In the genomic region with DNA sequence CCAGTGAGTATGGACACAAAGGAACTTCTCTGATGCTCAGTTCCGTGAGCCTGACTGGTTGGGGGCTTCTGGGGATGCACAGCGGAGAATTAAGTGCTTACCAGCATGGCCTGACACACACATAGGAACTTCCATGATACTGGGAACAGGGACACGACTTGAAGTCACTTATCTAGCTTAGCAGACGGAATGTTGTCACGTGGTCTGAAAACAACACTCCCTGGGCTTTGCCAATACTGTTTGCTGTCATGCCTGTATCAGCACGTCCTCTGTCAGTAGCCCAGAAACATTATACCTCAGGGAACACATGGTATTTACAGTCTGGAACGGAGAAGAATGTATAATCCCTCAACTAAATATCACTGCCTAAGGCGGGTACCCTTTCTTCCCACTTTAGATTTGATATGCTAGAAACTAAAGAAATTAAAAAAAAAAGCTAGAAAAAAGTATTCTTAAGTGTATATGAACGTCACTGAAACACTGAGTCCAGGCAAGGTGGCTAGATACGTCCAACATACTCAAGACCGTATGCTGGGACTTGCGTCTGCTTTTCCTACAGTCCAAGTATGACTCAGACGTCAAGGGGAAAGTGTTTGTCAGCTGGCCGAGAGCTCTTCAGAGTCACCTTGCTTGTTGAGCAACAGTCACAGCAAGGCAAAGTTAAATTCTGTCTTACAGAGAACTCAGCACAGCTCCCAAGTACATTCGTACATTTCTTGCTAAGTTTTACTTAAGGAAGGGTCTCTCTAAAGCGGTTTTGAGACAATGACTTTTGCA, we compare ENCODE assay signal across 13 mouse cellular contexts. TPM values are rescaled to one million over a fixed set of nuclear protein-coding genes. Genes with fewer than 3 reads are reported as not detected.
DNase-seq lines count a peak whose midpoint lies in the region; ATAC-seq and TF ChIP-seq lines count a peak whose summit lies in the region.
"Had no signal": no experiment of that assay in that cellular context is flagged by ENCODE, and none has a peak within 500 bp of the region (broad histone marks: within the 10 kb centered on the region; RNA-seq: fewer than 3 reads in every experiment).

No protein-coding gene starts in this region.

- peak overlapping the region; percentile 79 for H3K27ac ChIP-seq in heart, embryonic 16.5 days (ENCODE audit: low read length)
- H3K27ac ChIP-seq in lung, postnatal 0 days (ENCODE audit: low read length) = peak overlapping the region; percentile 78
- H3K27ac ChIP-seq in hindbrain, embryonic 14.5 days = no peak overlapping the region
- H3K27ac ChIP-seq: layer of hippocampus, adult 2 months had no signal

- H3K4me2 ChIP-seq in heart, embryonic 16.5 days (ENCODE audit: low read depth, low read length) = peak overlapping the region; percentile 32
- H3K4me2 ChIP-seq in lung, postnatal 0 days (replicated peaks; ENCODE audit: low read depth, low read length) = no peak overlapping the region
- no peak overlapping the region for H3K4me2 ChIP-seq in hindbrain, embryonic 14.5 days (replicated peaks)

- DNase-seq in adrenal gland, adult 8-10 months = peak; percentile 50
- DNase-seq in adrenal gland, postnatal 25 days = no peak
- peak; percentile 42 for DNase-seq in c-Kit-positive CD71-positive TER-119-positive erythroid progenitor cells, embryonic 14.5 days (ENCODE audit: low spot score)
- peak; percentile 95 for DNase-seq in lung, postnatal 0 days (ENCODE audit: low spot score)
- no peak for DNase-seq in left cerebral cortex, postnatal 36 days (ENCODE audit: low spot score in 2 of 2)
- DNase-seq in right cerebral cortex, postnatal 36 days (ENCODE audit: low spot score in 2 of 2) = no peak
- no peak for DNase-seq in hindbrain, embryonic 14.5 days (ENCODE audit: low spot score)
- DNase-seq: embryo, embryonic 11 days; midbrain, embryonic 14.5 days; retina, postnatal 1 day; thymus, postnatal 14 days had no signal

- no peaks in the 10 kb centered on the region for H3K27me3 ChIP-seq in heart, embryonic 16.5 days (ENCODE audit: control insufficient read depth, insufficient read depth, low read length)
- no peaks in the 10 kb centered on the region for H3K27me3 ChIP-seq in lung, postnatal 0 days (replicated peaks; ENCODE audit: insufficient read depth, low read length)
- H3K27me3 ChIP-seq in hindbrain, embryonic 14.5 days (ENCODE audit: control insufficient read depth, insufficient read depth, low read length) = no peaks in the 10 kb centered on the region

- no peak overlapping the region for H3K9ac ChIP-seq in heart, embryonic 16.5 days (ENCODE audit: low read length)
- no peak overlapping the region for H3K9ac ChIP-seq in lung, postnatal 0 days (replicated peaks; ENCODE audit: low read depth)
- no peak overlapping the region for H3K9ac ChIP-seq in hindbrain, embryonic 14.5 days

- TF ChIP-seq CTCF in lung, postnatal 0 days (IDR thresholded peaks at IDR 0.05) = no peak

- peak; percentile 81 for ATAC-seq in heart, embryonic 16.5 days (replicated peaks; ENCODE audit: extremely low read depth, insufficient read depth, low FRiP score)
- ATAC-seq in lung, postnatal 0 days = peak; percentile 93
- no peak for ATAC-seq in hindbrain, embryonic 14.5 days (ENCODE audit: low FRiP score)

- H3K36me3 ChIP-seq in heart, embryonic 16.5 days (ENCODE audit: control insufficient read depth, insufficient read depth) = peaks cover 8% of the 10 kb centered on the region
- no peaks in the 10 kb centered on the region for H3K36me3 ChIP-seq in lung, postnatal 0 days (ENCODE audit: insufficient read depth, low read length)
- H3K36me3 ChIP-seq in hindbrain, embryonic 14.5 days (replicated peaks; ENCODE audit: control insufficient read depth, insufficient read depth) = peaks cover 7% of the 10 kb centered on the region; the same call in 1 of the 2 replicates

- H3K9me3 ChIP-seq in heart, embryonic 16.5 days (replicated peaks; ENCODE audit: control insufficient read depth, low read length) = peaks cover 7% of the 10 kb centered on the region; the same call in 1 of the 2 replicates
- no peaks in the 10 kb centered on the region for H3K9me3 ChIP-seq in lung, postnatal 0 days (ENCODE audit: low read length)
- H3K9me3 ChIP-seq in hindbrain, embryonic 14.5 days (ENCODE audit: control insufficient read depth, low read length) = no peaks in the 10 kb centered on the region

- intact Hi-C loops in left cerebral cortex, postnatal 36 days (cut with DNase I) = no loop called here

- peaks cover 35% of the 10 kb centered on the region for H3K4me1 ChIP-seq in heart, embryonic 16.5 days (ENCODE audit: control insufficient read depth, insufficient read depth, low read length)
- no peaks in the 10 kb centered on the region; the same call in 1 of the 2 replicates for H3K4me1 ChIP-seq in lung, postnatal 0 days (ENCODE audit: insufficient read depth, low read depth, low read length)
- peaks cover 12% of the 10 kb centered on the region; the same call in 1 of the 2 replicates for H3K4me1 ChIP-seq in hindbrain, embryonic 14.5 days (replicated peaks; ENCODE audit: control insufficient read depth, insufficient read depth, low read length)

- H3K4me3 ChIP-seq in heart, embryonic 16.5 days (ENCODE audit: low read length) = no peak overlapping the region
- H3K4me3 ChIP-seq in lung, postnatal 0 days (ENCODE audit: low read depth, low read length) = no peak overlapping the region
- H3K4me3 ChIP-seq in hindbrain, embryonic 14.5 days (replicated peaks; ENCODE audit: low read length) = no peak overlapping the region
- H3K4me3 ChIP-seq: layer of hippocampus, adult 2 months had no signal

- 37% methylated on average over 16 of the region's 16 CpGs for WGBS in heart, embryonic 16.5 days
- 51% methylated on average over 16 of the region's 16 CpGs for WGBS in lung, postnatal 0 days
- WGBS in hindbrain, embryonic 14.5 days = 89% methylated on average over 16 of the region's 16 CpGs

- peak; percentile 89 for TF ChIP-seq EP300 in lung, postnatal 0 days (IDR thresholded peaks at IDR 0.05)

RNA-seq across cellular contexts. Expression of gene F2r, which starts 7.3 kb away (rescaled TPM):
- 100 to 1,000 TPM; 116 to 170 (median 135) TPM for total RNA-seq in adrenal gland, adult 8-10 months (2022)
- total RNA-seq in adrenal gland, postnatal 25 days (2021) = 108 and 116 TPM in 2 replicates
- polyA plus RNA-seq in heart, embryonic 16.5 days (2015; fragmentation: Nextera tagmentation; extraction: Ambion mirVana) = 96.3 and 107 TPM in 2 replicates
- 118 and 134 TPM in 2 replicates for polyA plus RNA-seq in lung, postnatal 0 days (2015; fragmentation: Nextera tagmentation; extraction: Ambion mirVana)
- total RNA-seq in left cerebral cortex, postnatal 36 days (2021) = 1 to 10 TPM; 4.1 to 4.3 TPM
- polyA plus RNA-seq in hindbrain, embryonic 14.5 days (2014; fragmentation: Nextera tagmentation; extraction: Ambion mirVana) = 69.4 and 70.2 TPM in 2 replicates

Comparison
In these comparisons a context has a peak if more than half of its experiments do, and no peak if none do; other contexts are left out.
1. DNase-seq: peak in adrenal gland, adult 8-10 months (single experiment), c-Kit-positive CD71-positive TER-119-positive erythroid progenitor cells, embryonic 14.5 days (single experiment) and lung, postnatal 0 days (single experiment); none in adrenal gland, postnatal 25 days (single experiment), left cerebral cortex, postnatal 36 days (0 of 2), right cerebral cortex, postnatal 36 days (0 of 2) and hindbrain, embryonic 14.5 days (single experiment).
2. RNA of gene F2r, which starts 7.3 kb away (total RNA-seq): 116 to 170 TPM in adrenal gland, adult 8-10 months and 108 to 116 TPM in adrenal gland, postnatal 25 days; 4.1 to 4.3 TPM in left cerebral cortex, postnatal 36 days; every median in the first group is over 10 times any median in the second.